Mouse (Mus musculus): Measurements from ENCODE around the gene Ap2b1.

DNA sequence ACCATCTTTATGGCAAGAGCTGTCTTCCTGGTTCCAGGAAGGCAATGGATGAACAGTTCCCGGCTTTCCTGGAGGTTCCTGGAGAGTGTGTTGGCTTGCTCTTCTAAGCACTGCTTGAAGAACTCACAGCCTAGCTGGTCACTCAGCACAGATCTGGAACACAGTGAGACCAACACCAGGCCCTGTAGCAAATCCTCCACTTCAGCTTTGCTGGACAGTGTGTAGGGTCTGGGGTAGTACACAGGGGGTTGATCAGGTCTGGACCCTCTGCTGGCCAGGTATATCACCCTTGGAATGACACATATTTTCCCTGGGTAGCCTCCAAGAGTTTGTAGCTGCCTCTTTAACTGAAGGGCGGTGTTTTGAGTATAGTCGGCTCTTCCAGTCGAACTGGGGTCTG, 19.8 kb upstream of the Ap2b1 start:
- no peak for TF ChIP-seq POLR2A (IDR thresholded peaks at IDR 0.05; ENCODE audit: control insufficient read depth, low read depth, low read length)
- TF ChIP-seq CTCF (IDR thresholded peaks at IDR 0.05; ENCODE audit: control insufficient read depth, insufficient read depth, insufficient replicate concordance, low read depth, low read length): no peak
